Mouse (Mus musculus) cerebellum, adult 9-10 months (tissue): ENCODE results near the gene Spock1.
A peak's percentile ranks its signal among the peaks of the same experiment; 100 is the strongest.

Source experiments
- DNase-seq: peaks from one replicate; pipeline ENCODE4 v3.0.0; 2022

Gene Spock1

DNA sequence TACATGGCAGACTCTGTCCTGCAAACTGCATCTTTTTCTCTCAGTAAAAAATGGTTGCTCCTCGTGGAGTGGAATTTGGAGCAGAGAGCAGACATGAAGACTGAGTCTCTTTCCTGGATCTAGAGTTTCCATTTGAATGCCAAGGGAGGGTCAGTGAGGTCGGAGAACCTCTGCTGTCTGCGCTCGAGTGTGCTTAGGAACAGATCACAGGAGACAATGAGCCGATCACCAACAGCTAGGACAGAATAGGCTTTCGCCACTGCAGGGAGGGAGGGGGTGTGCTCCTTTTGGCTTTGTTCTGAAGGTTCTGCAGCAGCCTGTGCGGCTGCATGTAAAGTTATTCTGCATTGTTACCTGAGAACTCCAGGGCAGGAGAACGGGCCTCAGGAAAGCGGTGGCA is 49.6 kb downstream of the Spock1 start:
- no peak for DNase-seq

DNA sequence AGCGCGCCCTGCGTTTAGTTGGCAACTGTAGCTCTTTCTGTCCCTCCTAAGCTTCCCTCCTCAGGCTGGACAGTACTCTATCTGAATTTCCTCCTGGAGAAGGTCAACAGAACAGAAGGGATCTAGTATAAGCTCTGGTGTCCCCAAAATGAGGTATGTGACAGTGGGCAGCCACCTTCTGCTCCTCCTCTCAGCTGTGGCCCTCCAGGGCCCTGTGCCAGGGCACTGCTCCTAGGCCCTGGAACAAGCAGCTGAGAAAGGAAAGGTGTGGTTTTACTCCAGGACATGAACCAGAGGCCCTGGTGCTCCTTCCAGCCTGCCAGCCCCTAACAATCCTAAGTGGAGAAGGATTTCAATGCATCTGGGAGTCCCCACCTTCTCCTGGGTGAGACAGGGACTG is 51.1 kb downstream of the Spock1 start:
- DNase-seq: peak; percentile 65

DNA sequence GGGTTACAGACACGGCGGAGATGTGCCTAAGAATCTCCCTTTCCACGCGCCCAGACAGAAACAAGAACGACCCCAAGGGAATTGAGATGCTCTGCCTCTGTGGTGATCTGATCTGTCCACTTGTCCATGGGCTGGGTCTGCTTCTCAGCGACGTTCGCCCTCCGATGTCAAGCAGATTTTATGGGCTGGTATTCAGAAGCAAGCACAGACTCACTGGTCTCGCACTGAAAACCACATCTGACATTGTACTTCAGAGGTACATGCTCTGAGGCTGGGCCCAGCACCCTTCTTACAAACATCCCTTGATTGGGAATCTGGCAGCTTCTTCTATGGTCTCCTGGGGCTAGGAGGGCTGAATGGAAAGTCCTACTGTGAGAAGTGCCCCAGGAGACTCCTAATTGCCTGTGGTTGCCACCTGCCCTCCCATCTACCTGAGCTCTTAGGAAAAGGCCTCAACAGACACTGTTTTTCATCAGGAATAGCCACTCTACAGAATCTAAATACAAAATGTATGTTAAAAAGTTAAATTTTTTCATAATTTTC is 51.8 kb downstream of the Spock1 start:
- no peak for DNase-seq

DNA sequence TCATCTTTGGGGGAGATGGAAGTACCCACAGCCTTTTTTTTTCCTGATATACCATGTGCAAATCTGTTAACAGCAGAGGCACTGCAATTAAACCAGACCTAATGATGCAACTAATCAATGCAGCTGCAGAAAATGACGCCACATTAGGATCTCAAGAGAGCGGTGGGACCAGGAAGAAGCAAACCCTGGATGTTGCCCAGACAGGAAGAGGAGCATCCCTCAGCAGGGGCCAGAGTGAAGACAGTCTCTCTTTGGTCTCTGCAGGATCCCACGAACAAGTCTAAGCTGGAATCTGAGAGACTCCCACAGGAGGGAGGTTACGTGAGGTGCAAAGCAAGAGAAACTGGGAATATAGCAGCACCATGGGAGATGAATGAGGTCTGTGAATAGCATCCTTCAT is 52.4 kb downstream of the Spock1 start:
- DNase-seq: no peak

DNA sequence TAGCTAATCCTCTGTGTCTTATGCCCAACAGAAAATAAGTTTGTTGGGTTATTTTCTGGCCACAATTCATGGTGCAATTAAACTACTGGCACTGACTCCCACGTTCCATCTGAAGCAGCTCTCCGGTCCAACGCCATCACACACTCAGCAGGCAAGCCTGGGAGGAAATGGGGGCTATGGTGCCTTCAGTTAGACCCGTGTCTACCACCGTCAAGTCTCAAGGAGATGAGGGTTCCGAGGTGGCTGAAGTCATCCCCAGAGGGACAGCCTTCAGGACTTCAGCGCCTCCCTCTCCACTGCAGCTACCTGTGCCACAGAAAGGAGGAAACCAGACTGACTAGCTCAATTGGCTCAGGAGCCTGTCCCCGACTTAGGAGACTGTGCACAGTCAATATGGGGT is 53.7 kb downstream of the Spock1 start:
- DNase-seq: no peak

DNA sequence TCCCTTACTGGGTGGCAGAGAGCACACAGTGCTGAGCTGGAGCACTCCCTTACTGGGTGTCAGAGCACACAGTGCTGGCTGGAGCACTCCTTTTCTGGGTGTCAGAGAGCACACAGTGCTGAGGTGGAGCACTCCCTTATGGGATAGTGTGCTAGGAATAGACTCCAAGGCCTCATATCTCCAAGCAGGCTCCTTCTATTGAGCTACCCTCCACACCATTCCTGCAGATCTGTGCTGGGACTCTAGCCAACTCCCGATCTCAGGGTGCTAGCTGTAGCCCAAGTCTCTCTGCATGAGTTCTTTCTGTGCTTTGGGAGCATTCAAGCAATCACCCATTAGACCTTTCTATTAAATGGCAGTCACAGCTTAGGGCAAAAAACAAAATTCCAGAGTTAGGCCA is 54.5 kb downstream of the Spock1 start:
- DNase-seq: no peak

DNA sequence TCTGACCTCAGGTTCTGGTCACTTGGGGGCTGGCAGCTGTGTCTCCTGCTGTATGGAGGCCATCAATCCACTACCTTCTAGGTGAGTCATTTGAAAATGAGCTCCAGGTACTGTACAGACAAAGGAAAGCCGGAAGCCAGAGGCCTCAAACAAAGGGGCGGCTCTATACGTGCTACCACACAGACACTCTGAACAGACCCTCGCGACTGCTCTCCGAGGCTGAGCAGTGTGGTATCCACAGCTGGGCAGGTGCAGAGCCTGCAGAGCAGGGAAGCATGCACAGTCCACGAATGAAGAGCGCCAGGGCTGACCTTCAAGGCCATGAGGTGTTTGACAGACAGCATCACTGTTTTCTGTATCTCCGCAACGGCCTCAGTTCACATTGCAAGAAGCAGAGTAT is 55.0 kb downstream of the Spock1 start:
- DNase-seq: no peak

DNA sequence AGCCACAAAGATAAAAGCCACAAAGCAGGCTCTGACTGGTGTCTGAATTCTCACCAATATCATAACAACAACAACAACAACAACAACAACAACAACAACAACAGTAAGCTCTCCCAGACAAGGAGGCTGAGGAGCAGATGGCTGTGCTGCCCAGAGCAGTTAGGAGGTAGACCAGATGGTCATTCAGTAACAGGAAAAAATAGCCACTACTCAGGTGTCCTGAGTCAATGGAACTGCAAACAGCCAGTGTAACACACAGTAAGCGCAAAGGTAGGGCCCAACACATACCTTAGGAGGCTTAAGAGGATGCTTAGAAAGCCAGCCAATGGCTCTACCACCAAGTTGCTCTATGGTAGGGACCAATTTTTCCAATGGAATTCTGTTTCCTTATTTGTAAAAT is 59.2 kb downstream of the Spock1 start:
- DNase-seq: peak; percentile 63

DNA sequence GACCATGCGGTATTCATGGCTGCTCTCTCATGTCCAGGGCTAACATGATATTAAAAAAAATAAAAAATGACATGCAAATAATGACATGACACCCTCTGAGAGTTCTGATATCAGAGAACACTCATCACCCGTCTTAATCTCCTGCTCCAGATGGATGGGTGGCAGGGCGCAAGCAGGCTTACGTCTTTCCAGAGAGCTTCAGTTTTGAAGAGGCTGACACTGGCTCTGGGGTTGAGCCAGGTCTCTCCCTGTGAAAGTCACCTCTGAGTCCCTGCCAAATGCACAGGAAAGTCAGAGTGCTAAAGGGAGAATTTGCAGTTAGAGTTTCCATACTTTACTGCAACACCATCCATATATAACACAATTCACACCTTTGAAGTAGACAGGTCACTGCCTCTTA is 61.0 kb downstream of the Spock1 start:
- DNase-seq: peak; percentile 79

DNA sequence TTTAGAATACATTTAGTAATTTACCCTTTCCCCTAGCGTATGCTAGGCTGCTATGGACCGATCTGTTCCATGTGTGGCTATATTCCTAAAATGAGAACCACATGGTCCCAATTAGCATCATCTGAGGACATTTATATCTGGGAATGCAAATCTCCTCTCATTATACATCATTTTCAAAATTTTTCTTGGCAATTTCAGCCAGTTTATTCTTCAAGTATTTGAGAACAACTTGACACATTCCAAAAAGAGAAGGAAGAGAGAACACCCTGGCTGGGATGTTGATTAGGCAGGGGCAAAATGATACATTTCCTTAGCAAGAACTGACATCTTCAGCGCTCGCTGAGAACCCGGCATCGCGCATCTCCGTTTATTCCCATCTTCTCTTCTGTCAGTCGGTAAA is 61.7 kb downstream of the Spock1 start:
- no peak for DNase-seq

DNA sequence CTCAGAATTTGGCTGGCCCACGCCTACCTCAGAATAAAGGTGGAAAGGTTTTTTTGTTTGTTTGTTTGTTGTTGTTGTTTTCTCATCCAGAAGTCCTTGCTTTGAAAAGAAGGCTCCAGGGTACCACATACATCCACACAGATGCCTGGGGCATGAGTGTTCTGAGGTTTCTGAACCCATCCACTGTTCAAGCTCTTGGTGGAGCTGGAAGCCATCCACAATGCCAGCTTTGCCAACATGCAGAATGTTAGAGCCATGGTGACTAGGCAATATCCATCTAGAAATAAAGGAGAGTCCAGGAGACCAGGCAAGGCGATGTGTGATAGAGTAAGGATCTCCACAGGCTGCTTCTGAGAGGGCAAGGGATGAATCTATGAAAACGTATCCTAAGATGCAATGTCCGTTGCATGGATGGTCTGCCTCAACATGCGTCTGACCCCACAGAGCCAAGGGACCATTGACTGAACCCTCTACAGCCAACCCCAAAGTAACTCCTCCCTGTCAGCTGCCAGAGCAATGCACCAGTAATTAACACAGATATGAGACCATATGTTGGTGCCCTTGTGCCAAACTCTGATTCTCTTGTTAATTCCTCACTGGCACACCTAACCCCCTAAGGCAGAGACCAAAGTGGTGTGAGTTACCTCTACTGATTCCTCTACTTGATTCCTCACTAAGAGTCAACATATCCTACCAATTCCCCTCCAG is 66.8 kb downstream of the Spock1 start:
- DNase-seq: peak; percentile 69

DNA sequence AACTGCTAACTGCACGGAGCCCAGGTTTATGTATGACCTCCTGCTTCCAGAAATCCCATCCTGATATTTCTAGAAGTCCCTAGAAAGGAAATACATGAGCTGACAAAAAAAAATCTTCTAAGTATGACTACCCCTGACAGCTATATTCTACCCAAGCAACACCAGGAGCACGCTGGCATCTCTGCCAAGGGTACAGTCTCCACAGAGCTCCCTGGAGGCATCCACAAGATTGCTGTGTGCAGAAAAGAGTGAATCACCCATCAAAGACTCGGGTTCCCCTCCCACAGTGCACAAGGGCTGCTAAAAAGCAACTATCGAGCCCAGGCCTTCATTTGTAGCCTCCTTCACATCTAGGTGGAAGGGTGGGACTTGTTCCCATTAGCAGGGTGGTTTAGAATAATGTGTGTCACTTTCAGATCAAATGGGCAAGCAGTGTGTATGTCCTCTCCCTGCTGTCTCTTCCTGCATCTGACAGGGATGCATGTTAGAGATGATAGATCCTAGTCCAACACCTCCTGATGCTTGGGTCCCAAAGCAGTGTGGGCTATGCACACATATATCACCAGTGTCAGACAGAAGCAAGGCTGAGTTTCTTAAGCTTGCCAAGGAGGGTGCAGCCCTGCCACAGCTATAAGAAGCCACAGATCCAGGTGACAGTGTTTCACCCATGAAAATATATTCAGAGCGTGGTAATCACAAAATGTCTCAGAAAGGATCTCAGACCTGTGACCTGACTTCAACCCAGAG is 70.3 kb downstream of the Spock1 start:
- no peak for DNase-seq

DNA sequence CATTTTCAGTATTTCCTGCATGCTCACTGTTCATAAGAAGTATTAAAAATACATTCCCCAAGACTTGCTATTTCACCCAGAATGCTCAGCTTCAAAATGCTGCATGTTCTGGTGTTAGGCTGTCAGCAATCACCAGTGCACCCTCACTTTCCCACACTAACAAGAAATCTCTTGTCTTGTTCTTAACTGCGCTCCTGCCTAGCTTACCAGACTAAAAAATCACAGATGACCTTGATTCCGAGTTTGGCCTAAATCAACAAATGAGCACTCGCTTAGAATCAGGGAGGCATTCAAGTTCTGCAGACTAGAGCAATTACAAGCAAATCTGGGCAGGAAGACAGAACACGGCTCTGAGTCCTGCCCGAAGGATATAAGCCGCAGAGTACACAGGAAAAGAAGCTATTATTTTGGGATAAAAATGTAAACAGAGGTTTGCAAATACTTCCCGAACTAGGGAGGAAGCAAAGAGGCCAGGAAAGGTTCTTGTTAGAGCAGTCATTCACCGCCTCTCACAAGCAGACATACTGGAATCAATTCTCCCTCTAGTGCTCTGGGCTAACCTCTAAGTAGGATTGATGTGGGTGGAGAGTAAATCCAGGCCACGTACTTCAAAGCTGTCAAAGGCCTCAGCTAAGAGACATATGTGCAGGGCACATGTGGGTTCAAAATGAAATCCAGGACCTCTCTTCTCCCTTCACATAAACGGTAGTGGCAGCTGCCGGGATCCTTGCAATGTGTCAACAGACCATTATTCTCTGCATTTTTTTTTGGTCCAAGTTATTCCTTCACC is 76.6 kb downstream of the Spock1 start:
- DNase-seq: no peak

DNA sequence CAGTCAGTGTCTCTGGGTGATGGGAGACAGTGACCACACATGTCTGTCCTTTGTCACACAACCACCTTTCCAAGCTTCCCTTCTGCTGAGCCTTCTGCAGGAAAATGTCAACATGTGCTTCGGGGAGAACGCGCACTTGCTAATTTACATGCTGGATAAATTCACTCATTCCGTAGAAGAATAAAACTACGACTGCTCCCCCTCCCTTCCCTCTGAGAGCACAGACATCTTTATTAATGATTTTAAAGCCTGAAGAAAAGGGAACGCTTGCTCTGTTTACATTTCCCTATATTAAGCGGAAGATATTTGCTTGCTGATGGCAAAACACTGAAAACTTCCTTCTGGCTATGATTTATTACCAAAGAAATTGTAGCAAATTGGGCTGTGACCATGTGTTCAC is 77.2 kb downstream of the Spock1 start:
- DNase-seq: no peak

DNA sequence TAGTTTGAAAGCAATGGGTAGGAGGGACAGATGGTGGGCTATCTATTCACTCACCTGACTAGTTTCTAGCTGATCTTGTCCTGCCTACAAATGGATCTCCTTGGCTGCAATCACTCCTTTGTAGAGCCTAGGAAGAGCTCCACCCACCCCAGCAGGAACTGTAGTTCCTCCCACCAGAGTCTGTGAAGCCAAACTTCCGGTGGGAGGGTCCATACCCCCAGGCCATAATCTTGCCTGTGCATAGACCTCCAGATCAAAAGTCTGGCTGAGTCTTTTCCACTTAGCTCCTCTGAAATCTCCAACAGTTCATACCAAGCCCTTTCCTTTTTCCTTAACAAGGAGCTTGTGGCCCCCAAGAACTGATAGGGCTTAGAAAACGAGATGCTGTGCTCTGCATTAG is 78.0 kb downstream of the Spock1 start:
- no peak for DNase-seq

DNA sequence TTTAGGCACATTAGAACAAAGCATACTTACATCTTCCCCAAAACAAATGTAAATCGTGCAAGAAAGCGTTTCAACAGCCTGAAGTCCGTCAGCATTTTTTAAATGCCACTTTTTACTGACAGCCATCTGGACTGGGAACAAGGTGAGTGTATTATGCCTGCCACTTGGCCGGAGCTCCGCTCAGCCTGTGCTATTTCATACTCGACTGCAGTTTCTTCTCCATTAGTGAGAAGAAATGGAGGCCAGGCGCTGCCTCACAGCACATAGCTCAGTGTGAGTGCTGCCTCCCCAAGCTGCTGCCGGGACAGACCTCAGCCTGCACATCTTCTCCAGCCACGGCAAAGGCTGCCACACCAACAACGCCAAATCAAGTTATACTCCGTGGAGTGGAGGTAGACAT is 91.9 kb downstream of the Spock1 start:
- DNase-seq: peak; percentile 83

DNA sequence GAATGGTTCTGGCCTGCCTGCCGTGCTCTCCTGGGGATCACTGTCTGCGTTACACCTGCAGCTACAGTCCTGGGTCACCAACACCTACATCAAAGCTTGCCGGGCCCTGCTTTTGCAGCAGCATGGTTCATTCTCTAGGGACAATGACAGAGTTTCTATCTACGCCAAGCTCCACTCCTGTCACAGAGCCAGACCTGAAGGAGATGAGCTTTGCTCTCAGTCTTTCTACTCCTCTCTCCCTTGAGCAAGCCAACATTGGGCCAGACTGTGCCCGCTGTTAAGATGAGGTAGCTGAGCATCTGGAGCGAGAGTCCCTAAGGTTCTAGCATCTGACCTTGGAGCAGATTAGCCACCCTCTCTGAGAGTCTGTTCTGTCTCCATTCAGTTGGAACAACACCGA is 95.5 kb downstream of the Spock1 start:
- DNase-seq: no peak

DNA sequence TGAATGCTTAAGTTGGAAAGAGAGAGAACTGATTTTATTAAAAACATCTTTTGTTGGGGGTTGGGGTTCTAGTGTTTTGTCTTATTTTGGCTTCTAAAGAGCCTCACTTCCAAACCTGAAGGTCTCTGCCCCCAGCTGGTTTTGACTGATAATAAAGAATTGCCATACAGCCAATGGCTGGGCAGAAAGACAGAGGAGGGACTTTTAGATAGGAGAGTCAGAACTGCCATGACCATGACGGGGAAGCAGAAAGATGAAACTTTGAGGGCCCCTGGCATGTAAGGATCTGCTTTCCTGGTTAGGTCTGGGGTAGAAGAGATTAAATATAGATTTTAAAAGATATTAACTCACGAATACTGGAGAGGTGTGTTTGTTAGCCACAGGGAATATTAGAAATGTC is 96.9 kb downstream of the Spock1 start:
- DNase-seq: no peak

DNA sequence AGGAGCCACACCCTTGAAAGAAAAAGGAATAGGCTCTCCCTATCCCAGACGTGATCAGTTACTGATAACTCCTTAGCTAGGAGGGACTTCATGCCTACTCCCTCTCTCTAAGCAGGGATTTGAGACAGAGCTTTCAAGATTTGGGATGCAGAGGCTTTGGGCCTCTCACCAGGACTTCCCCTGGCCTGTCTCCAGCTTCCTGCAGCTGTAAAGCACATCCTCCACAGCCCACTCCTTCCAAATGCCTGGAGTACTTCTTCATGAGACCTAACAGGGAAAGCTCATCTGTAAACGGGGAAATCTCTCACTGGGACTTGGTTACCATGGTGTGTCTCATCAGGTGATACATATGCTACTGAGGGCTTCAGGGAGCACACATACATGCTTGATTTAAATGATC is 97.3 kb downstream of the Spock1 start:
- DNase-seq: no peak

DNA sequence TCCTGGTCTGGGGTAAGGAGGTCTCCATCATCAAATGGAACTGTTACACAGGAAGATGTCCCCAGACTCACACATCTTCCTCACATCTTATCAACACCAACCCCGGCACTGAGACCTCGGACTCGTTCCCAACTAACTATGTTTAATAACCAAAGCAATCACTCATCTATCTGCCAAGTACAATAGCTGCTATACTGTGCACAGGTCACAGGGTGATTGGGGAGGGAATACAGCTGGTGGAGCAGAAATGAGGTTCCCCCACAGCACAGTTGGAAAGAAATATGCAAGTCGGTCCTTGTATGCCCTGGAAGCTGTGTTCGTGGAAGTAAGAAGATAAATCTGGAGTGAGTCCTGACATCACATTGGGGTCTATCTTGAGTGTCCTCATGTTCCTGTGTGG is 98.0 kb downstream of the Spock1 start:
- DNase-seq: no peak

DNA sequence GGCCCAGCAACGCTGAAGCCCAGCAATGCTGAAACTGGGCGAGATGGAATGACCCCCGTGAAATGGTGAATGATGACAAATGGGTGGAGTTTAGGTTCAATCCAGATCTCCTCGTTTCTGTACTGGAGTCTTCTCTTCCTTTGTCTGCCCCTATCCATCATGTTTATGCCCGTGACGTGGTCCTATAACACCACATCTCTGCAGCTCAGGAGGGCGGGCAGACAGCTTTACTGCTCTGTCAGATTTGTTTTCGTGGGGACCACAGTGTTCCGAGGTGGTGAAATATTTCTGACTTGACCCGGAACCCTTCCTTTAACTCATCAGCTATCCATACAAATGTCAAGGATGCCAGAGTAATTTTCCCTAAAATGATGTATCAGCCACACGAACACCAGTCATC is 98.5 kb downstream of the Spock1 start:
- DNase-seq: no peak

DNA sequence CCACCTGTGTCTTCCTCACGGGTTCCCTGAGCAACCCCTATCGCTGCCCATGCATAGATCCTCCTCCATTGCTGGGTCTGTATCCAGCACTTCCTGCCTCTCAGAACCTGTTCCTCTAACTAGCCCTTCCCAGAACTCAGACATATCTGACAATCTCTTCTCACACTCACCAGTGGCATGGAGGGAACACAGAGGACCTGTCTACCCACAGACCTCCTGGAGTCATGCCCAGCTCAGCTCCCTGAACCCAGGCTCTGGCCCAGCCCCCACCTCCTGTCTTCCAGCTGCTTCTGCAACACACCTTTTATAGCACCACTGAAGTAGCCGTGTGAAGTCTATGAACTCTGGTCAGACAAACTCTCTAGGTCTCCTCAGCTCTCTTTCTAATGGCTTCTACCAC is 101.3 kb downstream of the Spock1 start:
- peak; percentile 73 for DNase-seq

DNA sequence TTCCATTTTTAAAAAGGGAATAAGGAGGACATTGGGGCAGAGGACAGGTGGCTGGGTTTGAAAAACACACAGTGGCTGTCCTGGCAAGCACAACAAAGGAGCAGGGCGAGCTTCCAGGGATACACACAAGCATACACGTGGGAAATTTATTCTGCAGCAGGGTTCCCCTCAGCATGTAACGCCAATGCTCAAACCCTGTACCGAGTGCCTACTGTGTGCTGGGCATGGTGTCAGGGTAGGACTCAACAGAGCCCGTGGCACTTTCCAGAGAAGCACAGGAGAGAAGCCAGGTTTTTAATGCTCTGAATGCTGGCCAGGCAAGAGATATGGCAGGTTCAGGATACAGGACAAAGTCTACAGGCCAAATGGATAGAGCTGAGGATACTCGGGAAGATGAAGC is 101.8 kb downstream of the Spock1 start:
- DNase-seq: peak; percentile 98

DNA sequence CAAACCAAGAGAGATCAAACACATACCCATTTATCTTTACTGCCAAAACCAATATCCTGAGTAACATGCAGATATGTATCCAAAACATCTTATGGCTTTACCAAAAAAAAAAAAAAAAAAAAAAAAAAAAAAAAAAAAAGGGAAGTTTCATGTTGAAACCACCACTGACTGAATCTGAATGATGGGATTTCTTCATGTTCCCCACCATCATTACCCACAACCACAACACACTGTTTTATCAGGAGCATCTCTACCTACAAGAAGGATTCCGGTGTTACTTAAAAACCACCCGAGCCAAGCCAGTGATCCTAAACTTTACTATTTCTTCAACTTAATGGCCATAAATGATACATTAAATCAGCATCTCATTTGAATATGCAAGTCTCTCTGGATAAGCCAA is 109.5 kb downstream of the Spock1 start:
- DNase-seq: no peak
